Mouse (Mus musculus) midbrain, embryonic 11.5 days (tissue): ENCODE results near the gene Nudt1. TPM values are rescaled to one million over a fixed set of nuclear protein-coding genes. Genes with fewer than 3 reads are reported as not detected.
"Not testable (repeated sequence)": the region's sequence is repeated elsewhere in the genome, so short reads cannot be mapped to it uniquely, and the experiment has no call there.

Experiments
- ATAC-seq: fragments of 200-750 bp; cut with Nextera tagmentation; 2 replicates; pipeline ENCODE4 v1.8.0; 2017; ENCODE audit warnings: moderate TSS enrichment, moderate library complexity; ENCODE audit not compliant: low FRiP score
- DNase-seq: peaks from one replicate; pipeline ENCODE4 v3.0.0; 2015; ENCODE audit warnings: low spot score; ENCODE audit errors: missing footprints
- H3K27ac ChIP-seq: fragments of 300-500 bp; sonication (generic); 2 replicates; pipeline ENCODE4 v1.5.1; 2014; ENCODE audit warnings: low read depth, low read length
- H3K27me3 ChIP-seq: fragments of 300-500 bp; sonication (generic); 2 replicates; pipeline ENCODE4 v1.6.1; 2014; ENCODE audit warnings: mild to moderate bottlenecking, low read length, moderate library complexity, mixed read lengths; ENCODE audit not compliant: control insufficient read depth, insufficient read depth
- H3K36me3 ChIP-seq: fragments of 300-500 bp; sonication (generic); 2 replicates; pipeline ENCODE4 v1.6.1; 2014; ENCODE audit warnings: mild to moderate bottlenecking, low read length, moderate library complexity, mixed read lengths; ENCODE audit not compliant: control insufficient read depth, insufficient read depth
- H3K4me1 ChIP-seq: fragments of 300-500 bp; sonication (generic); 2 replicates; pipeline ENCODE4 v1.6.1; 2014; ENCODE audit warnings: low read length; ENCODE audit not compliant: control insufficient read depth, insufficient read depth
- H3K4me2 ChIP-seq: fragments of 300-500 bp; sonication (generic); 2 replicates; pipeline ENCODE4 v1.6.1; 2014; ENCODE audit warnings: mild to moderate bottlenecking, moderate library complexity
- H3K4me3 ChIP-seq: fragments of 300-500 bp; sonication (generic); 2 replicates; pipeline ENCODE4 v1.5.1; 2014; ENCODE audit warnings: low read depth, low read length
- H3K9ac ChIP-seq: fragments of 300-500 bp; sonication (generic); 2 replicates; pipeline ENCODE4 v1.6.1; 2014; ENCODE audit warnings: low read length
- H3K9me3 ChIP-seq: fragments of 300-500 bp; sonication (generic); 2 replicates; pipeline ENCODE4 v1.6.1; 2016; ENCODE audit warnings: low read length; ENCODE audit not compliant: control insufficient read depth
- WGBS: fragments of 180-500 bp; shearing (Covaris S2); extraction: QIAGEN DNeasy Blood & Tissue Kit; methylation state at CpG from one replicate; pipeline ENCODE4 v1.1.7; 2014; 5-methylcytosine and 5-hydroxymethylcytosine counted together
- polyA plus RNA-seq: library from polyadenylated mRNA; unstranded; fragments of >200 nt; fragmentation: Nextera tagmentation; extraction: Ambion mirVana; gene quantifications from 2 replicates; pipeline ENCODE4 v1.2.1, GENCODE M21; 2014

The Nudt1 gene
- polyA plus RNA-seq, 1 experiment from 2014 or later, result 48.5 TPM

GRCm38 (mm10) chr5:140350731-140351497 is 29.5 kb downstream of the Nudt1 start:
- Histone ChIP-seq H3K9me3 (no peaks in the 10 kb centered on the region), H3K4me3 (no peak overlapping the region), H3K4me2 (no peak overlapping the region), H3K27ac (no peak overlapping the region), H3K9ac (no peak overlapping the region), H3K4me1 (no peaks in the 10 kb centered on the region), H3K36me3 (peaks cover 11% of the 10 kb centered on the region), H3K27me3 (no peaks in the 10 kb centered on the region)
- DNase-seq (peak; percentile 37), ATAC-seq (no peak)
- WGBS, result 92% methylated on average over 8 of the region's 8 CpGs

- WGBS, result 98% methylated on average over 6 of the region's 6 CpGs
- peaks cover 12% of the 10 kb centered on the region for H3K36me3 ChIP-seq
Measured at GRCm38 (mm10) chr5:140352352-140352751, 30.9 kb downstream of the Nudt1 start.

GRCm38 (mm10) chr5:140355934-140356333 is 34.5 kb downstream of the Nudt1 start:
- 86% methylated on average over 11 of the region's 11 CpGs for WGBS
- DNase-seq, result no peak

More at GRCm38 (mm10) chr5:140352352-140352751, 30.9 kb downstream of the Nudt1 start:
- Histone ChIP-seq H3K4me3 (no peak overlapping the region), H3K9ac (no peak overlapping the region), H3K27me3 (no peaks in the 10 kb centered on the region), H3K9me3 (no peaks in the 10 kb centered on the region), H3K27ac (no peak overlapping the region), H3K4me2 (no peak overlapping the region), H3K4me1 (no peaks in the 10 kb centered on the region)
- ATAC-seq (no peak), DNase-seq (peak; percentile 45)

GRCm38 (mm10) chr5:140357466-140357865 is 36.0 kb downstream of the Nudt1 start:
- Histone ChIP-seq H3K9me3 (no peaks in the 10 kb centered on the region), H3K36me3 (peaks cover 9% of the 10 kb centered on the region; the same call in 1 of the 2 replicates), H3K4me2 (no peak overlapping the region), H3K9ac (no peak overlapping the region), H3K4me3 (no peak overlapping the region), H3K27ac (no peak overlapping the region), H3K27me3 (no peaks in the 10 kb centered on the region), H3K4me1 (no peaks in the 10 kb centered on the region)
- 83% methylated on average over 3 of the region's 3 CpGs for WGBS
- DNase-seq (peak; percentile 28), ATAC-seq (no peak)

More at GRCm38 (mm10) chr5:140355934-140356333, 34.5 kb downstream of the Nudt1 start:
- Histone ChIP-seq H3K4me2 (no peak overlapping the region), H3K9ac (no peak overlapping the region), H3K27ac (no peak overlapping the region), H3K9me3 (no peaks in the 10 kb centered on the region), H3K36me3 (peaks cover 14% of the 10 kb centered on the region), H3K4me3 (no peak overlapping the region), H3K27me3 (no peaks in the 10 kb centered on the region), H3K4me1 (no peaks in the 10 kb centered on the region)
- no peak for ATAC-seq

GRCm38 (mm10) chr5:140359930-140360674 is 38.6 kb downstream of the Nudt1 start:
- no peak for ATAC-seq
- H3K9ac ChIP-seq, result no peak overlapping the region

GRCm38 (mm10) chr5:140364415-140364814 is 43.0 kb downstream of the Nudt1 start:
- ATAC-seq (no peak), DNase-seq (peak; percentile 26)
- 95% methylated on average over 5 of the region's 5 CpGs for WGBS
- Histone ChIP-seq H3K27ac (no peak overlapping the region), H3K4me2 (no peak overlapping the region), H3K27me3 (no peaks in the 10 kb centered on the region), H3K4me1 (no peaks in the 10 kb centered on the region), H3K9me3 (no peaks in the 10 kb centered on the region), H3K36me3 (no peaks in the 10 kb centered on the region), H3K4me3 (no peak overlapping the region), H3K9ac (no peak overlapping the region)

More at GRCm38 (mm10) chr5:140359930-140360674, 38.6 kb downstream of the Nudt1 start:
- Histone ChIP-seq H3K4me3 (no peak overlapping the region), H3K27me3 (no peaks in the 10 kb centered on the region), H3K4me1 (no peaks in the 10 kb centered on the region), H3K27ac (no peak overlapping the region), H3K36me3 (peaks cover 2% of the 10 kb centered on the region; the same call in 1 of the 2 replicates), H3K9me3 (no peaks in the 10 kb centered on the region), H3K4me2 (no peak overlapping the region)
- 81% methylated on average over 14 of the region's 14 CpGs for WGBS
- DNase-seq, result peak; percentile 10

- not testable (repeated sequence) for H3K4me1 ChIP-seq, H3K9ac ChIP-seq
Measured at GRCm38 (mm10) chr5:140368126-140368525, 46.7 kb downstream of the Nudt1 start.

GRCm38 (mm10) chr5:140368926-140369325 is 47.5 kb downstream of the Nudt1 start:
- H3K9ac ChIP-seq, result no peak overlapping the region
- WGBS, result 91% methylated on average over 4 of the region's 4 CpGs
- no peak overlapping the region for H3K4me3 ChIP-seq
- no peaks in the 10 kb centered on the region for H3K36me3 ChIP-seq
- no peak overlapping the region for H3K4me2 ChIP-seq
- no peaks in the 10 kb centered on the region for H3K4me1 ChIP-seq
- no peak overlapping the region for H3K27ac ChIP-seq
- ATAC-seq (no peak), DNase-seq (no peak)
- no peaks in the 10 kb centered on the region for H3K27me3 ChIP-seq
- H3K9me3 ChIP-seq, result no peaks in the 10 kb centered on the region

More at GRCm38 (mm10) chr5:140368126-140368525, 46.7 kb downstream of the Nudt1 start:
- H3K27me3 ChIP-seq, H3K4me3 ChIP-seq, H3K4me2 ChIP-seq, H3K27ac ChIP-seq, H3K9me3 ChIP-seq, DNase-seq, H3K36me3 ChIP-seq, ATAC-seq: not testable (repeated sequence)
- 88% methylated on average over 2 of the region's 2 CpGs for WGBS

GRCm38 (mm10) chr5:140369466-140369865 is 48.0 kb downstream of the Nudt1 start:
- no peaks in the 10 kb centered on the region for H3K9me3 ChIP-seq
- 94% methylated on average over 2 of the region's 2 CpGs for WGBS

More at GRCm38 (mm10) chr5:140369466-140369865, 48.0 kb downstream of the Nudt1 start:
- ATAC-seq (no peak), DNase-seq (no peak)
- no peaks in the 10 kb centered on the region for H3K36me3 ChIP-seq
- no peak overlapping the region for H3K4me2 ChIP-seq
- H3K27ac ChIP-seq, result no peak overlapping the region
- no peak overlapping the region for H3K4me3 ChIP-seq
- H3K9ac ChIP-seq, result no peak overlapping the region
- H3K27me3 ChIP-seq, result no peaks in the 10 kb centered on the region
- no peaks in the 10 kb centered on the region for H3K4me1 ChIP-seq
